Mouse (Mus musculus): ENCODE measurements around the gene Gm4869.
A peak's percentile ranks its signal among the peaks of the same experiment; 100 is the strongest.
"Not testable (repeated sequence)": the region's sequence is repeated elsewhere in the genome, so short reads cannot be mapped to it uniquely, and the experiment has no call there.

The Gm4869 gene

DNA sequence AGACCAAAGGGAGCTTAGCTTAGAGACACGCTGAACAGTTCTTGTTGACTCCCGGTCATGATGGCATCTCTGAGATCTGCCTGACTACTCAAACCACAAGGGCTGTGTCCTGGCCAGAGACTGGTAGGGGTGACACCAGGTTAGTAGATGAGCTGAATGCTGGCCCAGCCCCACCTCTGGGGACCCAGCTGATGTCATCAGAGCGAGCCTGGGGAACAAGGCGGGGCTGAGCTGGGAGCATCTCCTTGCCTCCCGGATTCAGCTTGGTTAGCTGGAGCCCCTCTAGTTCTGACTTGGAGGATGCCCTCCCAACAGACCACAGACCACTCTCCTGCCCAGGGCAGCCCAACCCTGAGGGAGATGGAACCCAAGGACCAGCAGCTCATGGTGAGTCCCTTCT, at the start of gene Gm4869:
TSS of gene Gm4869 (plus strand) at position 301 of the 400 bp plus-strand sequence.
- no peak for DNase-seq (ENCODE audit: low read depth, low spot score)

DNA sequence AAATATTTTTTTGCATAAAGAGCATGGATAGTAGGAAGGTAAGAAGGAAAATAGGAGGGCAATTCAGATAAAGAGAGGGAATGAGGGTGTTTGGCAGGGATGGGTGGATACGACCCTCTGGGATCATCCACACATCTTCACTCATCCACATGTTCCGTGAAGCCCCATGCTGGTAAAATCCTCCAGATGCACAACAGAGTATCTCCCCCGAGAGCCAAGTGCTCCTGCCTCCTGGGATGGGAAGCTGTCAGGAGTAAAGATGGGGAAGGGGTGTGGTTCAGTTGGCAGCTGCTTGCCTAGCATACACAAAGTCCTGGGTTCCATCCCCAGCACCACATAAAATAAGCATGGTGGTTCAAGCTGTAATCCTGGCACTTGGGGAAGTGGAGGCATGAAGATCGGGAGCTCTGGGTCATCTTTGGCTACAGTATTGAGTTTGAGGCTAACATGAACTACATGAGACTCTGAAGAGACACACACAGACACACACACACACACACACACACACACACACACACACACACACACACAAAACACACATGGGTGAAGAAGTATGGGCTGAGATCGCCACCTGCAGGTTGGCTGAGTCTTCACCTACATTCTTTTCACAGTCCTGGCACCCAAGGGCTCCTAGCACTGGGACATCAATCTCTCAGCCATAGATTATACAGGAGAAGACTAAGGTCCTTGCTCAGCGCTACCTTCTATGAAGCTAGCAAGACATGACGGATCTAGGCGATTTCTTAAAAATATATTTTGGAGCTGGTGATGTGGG, 49.1 kb upstream of the Gm4869 start:
- DNase-seq (ENCODE audit: low read depth, low spot score) = no peak

DNA sequence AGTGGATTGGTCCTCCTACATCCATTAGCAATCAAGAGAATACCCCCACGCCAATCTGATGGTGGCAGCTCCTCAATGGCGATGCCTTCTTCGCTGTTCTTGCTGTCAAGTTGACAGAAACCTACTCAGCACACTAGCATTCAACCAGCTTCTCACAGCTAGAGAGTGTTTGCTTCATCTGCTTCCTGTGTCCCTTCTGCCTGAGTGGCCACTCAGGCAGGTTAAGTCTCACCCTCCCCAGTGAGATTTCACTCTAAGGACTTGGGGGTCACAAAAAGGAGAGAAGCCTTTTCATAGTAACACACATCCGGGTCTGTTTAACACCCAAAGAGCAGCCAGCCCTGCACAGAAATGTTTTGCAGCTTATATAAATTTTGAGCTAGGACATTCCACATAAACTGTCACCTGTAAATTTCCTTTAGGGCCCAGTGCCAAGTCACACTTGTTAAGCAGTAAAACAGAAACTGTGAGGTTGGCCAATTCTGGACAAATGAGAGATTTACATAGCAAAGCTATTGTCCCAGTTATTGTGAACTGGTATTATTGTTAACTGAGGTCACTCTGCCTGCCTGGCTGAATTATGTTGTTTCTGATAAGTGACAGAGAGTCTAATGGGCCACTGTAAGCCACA, 42.7 kb upstream of the Gm4869 start:
- no peak for DNase-seq (ENCODE audit: low read depth, low spot score)

DNA sequence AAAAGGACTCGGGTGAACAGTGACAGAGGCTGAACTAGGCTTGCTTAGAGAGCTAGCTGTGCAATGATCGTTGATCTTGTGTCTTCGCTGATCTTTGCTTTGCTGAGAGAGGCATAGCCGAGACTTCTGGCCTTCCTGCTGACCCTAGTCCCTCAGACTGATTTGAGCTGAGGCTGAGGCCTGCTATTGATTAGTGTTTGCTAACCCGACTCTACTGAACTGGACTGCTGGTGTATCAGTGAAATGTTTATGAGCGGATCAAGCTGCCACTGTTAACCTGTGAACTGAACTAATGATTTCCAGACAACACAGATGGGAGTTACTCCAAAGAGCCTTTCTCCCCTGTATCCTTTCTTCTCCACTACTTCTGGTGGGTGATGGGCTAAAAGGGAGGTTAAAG, 40.3 kb upstream of the Gm4869 start:
- peak; percentile 73 for DNase-seq (ENCODE audit: low read depth, low spot score)

DNA sequence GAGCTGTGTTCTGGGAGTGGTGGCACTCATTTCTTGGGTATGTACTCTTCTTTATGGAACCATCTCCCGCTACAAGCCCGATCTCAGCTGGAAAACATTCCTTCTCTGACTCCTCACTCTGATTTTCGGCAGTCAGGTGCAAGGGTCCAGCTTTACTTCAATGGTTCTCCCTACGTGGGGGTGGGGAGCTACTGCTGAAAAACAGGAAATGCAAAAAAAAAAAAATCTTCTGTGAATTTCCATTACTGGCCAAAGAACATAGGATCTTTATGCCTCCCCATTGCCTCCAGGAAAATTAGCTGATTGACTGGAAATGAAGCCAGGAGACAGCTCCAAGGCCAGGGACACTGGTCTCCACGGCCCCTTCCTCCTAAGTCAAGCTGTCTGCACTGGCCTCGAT, 38.8 kb upstream of the Gm4869 start:
- no peak for DNase-seq (ENCODE audit: low read depth, low spot score)

DNA sequence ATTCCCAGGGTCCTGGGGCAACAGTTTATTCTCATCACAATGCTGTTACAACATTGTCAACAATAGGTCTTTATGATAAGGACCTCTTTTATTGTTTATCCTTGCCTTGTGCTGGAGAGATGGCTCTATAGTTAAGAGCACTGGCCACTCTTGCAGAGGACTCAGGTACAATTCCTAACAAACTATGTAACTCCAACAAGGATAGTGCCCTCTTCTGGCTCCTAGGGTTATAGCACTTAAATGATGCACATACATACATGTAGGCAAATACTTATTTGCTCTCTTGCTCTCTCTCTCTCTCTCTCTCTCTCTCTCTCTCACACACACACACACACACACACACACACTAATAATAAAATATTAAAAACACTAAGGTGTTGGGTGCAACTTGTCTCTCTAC, 36.6 kb upstream of the Gm4869 start:
- no peak for DNase-seq (ENCODE audit: low read depth, low spot score)

DNA sequence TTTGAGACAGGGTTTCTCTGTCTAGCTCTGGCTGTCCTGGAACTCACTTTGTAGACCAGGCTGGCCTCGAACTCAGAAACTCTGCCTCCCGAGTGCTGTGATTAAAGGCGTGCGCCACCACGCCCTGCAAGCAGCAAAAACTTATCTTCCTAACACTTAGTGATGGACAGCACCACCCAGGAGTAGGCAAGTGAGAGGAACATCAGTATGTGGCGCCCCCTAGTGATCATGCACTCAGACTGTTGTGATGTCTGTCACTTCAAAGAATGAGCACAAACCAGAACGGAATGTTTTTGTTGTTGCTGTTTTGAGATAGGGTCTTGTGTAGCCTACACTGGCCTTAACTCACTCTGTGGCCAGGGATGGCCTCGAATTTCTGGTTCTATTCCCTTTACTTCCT, 34.1 kb upstream of the Gm4869 start:
- DNase-seq (ENCODE audit: low read depth, low spot score) = peak; percentile 63

DNA sequence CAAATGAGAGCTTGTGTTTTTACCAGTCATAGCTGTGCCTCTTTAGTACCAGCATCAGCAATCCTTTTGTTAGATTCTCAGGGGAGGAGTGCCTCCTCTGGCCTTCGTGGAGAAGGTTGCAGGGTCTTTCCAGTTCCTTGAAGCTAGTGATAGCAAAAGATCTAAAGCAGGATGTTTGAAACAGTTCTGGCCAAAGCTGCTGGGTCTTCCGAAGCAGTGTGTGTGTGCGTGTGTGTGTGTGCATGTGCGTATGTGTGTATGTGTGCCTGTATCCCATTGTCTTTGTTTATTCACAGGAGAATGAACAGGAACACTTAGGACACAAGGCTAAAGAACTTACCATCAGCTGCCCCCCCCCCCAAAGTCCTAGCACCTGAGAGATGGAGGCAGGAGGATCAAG, 30.8 kb upstream of the Gm4869 start:
- no peak for DNase-seq (ENCODE audit: low read depth, low spot score)

DNA sequence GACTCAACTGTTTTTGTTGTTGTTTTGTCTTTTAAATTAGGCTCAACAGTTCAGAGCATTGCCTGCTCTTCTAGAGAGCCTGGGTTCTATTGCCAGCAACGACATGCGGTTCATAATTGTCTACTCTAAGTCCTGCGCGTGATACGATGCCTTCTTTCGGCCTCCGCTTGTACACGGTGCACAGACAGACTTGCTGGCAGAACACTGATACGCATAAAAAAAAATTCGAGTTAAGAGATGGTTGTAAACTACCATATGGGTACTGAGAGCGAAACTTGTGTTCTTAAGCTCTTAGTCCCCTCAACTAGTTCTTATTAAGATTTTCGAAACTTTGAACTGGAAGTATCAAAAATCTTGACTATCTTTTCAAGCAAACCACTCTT, 27.3 kb upstream of the Gm4869 start:
- no peak for DNase-seq (ENCODE audit: low read depth, low spot score)

DNA sequence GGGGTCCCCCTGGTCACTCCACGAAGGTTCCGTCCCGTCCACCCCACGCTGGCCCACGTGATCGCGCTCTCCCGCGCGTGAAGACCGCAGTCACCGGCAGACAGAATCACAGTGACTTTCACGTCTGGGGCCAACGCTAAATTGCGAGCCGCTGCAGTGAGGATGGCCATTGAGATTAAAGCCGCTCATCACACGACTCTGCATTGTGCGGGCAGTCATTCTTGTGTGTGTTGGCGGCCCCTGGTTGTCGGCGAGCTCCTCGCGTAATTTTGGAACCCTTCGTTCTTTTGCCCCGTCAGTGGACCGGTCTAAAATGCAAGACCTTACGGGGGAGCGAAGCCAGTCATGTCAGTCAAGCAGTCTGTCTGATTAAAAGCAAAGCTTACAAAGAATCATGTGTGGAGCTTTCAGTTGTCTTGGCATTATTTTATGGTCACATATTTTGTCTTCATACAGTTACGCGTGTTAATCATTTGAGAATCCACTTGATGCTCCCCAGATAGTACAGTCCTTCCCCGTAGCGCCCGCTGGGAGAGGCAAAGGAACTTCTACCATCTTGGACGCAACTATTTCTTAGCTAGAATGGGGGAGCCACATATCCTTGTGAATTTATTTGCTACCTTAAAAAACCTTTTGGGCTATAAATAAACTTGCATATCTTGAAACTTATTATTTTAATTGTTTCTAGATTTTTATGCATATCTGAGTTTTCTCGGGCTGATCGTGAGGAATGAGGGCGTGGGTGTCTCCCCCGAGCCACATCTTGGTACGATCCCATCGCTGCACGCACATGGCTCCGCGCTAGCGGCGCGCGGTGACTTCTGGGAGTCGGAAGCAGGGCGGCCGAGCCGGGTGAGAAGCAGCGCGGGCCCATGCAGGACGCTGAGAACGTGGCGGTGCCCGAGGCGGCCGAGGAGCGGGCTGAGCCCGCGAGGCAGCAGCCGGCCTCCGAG, 26.7 kb upstream of the Gm4869 start, which contains the start of gene Eif3b:
TSS of gene Eif3b (plus strand) at position 840 of the 953 bp plus-strand sequence.
- DNase-seq (ENCODE audit: low read depth, low spot score) = peak; percentile 95

DNA sequence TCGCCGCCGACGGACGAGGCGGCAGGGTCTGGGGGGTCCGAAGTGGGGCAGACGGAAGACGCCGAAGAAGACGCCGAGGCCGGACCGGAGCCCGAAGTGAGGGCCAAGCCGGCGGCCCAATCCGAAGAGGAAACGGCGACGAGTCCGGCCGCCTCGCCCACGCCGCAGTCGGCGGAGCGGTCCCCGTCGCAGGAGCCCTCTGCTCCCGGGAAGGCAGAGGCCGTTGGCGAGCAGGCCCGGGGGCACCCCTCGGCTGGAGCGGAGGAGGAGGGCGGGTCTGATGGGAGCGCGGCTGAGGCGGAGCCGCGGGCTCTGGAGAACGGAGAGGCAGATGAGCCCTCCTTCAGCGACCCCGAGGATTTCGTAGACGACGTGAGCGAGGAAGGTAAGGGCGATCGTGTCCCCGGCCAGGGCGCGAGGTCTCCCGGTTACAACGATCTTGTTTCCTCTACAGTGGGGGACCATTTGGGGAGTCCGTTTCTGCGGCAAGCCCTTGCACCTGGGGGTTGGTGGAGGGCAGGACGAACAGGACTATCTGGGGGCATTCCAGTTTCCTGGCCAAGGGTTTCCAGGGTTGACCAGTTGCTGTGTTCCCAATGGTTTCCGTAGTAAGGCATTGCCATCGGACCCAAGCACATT, 25.9 kb upstream of the Gm4869 start:
- no peak for DNase-seq (ENCODE audit: low read depth, low spot score)

DNA sequence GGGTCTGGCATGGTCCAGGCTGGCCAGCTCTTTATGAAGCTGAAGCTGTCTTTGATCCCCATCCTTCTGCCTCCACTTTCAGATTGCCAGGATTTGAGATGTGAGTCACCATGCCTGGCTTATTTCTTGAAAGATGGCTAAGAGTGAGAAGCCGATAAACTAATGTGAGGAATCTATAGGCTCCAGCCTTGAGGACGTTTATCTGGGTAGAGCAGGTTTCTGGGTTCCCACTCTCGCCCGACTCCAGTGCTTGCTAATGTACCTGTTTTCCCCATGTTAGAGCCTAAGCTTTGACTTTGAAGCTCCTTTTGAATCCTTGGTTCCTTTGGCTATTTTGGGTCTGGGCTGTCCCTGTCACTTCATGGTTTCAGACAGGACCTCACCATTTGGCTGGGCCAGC, 24.8 kb upstream of the Gm4869 start:
- no peak for DNase-seq (ENCODE audit: low read depth, low spot score)

DNA sequence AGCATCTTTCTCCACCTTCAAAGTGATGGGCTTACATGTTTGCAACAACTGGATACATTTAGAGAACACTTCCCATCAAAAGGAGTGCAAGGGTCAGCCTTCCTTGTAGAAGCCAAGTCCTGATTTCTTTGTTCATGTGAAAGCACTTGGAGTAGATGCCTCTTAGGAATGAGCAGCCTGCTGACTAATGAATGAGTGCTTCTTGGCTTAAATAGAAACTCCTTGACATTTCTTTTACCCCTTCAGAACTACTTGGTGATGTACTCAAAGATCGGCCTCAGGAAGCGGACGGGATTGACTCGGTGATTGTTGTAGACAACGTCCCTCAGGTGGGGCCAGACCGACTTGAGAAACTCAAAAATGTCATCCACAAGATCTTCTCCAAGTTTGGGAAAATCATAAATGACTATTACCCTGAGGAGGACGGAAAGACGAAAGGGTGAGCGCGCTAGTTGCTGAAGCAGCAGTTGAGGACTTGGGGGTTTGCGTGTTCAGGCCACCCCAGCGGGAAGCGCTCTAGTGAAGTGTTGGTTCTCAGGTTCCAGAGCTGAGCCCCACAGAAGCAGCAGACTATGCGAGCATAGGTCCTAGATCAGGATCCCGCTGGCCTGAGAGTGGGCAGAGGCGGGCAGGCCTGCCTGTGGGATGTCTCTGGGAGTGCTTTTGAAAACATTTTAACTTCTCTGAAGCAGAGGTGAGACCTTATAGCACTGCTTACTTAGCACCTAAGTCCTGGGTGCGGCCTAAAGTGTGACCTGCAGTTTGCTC, 20.2 kb upstream of the Gm4869 start:
- no peak for DNase-seq (ENCODE audit: low read depth, low spot score)

DNA sequence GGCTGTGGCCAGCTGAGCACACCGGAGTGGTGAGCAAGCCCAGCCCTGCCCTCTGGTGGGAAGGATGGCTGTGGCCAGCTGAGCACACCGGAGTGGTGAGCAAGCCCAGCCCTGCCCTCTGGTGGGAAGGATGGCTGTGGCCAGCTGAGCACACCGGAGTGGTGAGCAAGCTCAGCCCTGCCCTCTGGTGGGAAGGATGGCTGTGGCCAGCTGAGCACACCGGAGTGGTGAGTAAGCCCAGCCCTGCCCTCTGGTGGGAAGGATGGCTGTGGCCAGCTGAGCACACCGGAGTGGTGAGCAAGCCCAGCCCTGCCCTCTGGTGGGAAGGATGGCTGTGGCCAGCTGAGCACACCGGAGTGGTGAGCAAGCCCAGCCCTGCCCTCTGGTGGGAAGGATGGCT, 6.3 kb upstream of the Gm4869 start:
- DNase-seq (ENCODE audit: low read depth, low spot score) = not testable (repeated sequence)

DNA sequence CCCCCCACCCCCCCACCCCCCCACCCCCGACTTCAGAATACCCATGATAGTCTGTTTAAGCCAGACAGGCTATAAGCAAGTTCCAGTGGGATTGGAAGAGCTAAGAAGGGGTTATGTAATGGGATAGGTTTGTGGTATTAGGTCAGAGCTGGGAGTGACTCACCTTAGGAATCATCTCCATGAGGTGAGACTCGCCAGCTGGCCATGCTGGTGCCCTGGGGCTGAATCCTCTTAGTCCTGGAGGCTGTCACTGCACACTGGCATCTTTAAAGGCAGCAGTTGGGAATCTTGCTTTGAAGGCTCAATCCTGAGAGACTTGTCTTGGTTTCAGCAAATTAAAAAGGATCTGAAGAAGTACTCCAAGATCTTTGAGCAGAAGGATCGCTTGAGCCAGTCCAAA, 4.0 kb upstream of the Gm4869 start:
- no peak for DNase-seq (ENCODE audit: low read depth, low spot score)

DNA sequence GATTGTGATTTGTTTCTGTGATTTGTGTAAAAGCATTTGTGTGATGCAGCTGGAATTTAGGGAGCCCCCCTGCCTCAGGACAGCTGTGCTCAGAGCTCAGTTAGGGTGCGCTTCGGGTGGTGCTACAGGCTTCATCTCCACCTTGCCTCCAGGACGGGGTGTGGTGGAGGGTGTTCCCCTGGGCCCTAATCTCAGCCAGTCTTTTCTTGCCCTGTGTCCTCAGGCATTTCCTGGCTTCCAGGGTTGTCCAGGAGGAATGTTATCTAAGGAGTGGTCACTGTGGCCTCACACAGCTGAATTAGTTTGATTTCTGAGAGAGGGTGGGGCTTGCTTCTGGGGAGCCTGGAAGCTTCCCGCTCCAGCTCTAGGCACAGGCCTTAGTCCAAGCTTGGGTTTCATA, 1.4 kb upstream of the Gm4869 start:
- no peak for DNase-seq (ENCODE audit: low read depth, low spot score)

DNA sequence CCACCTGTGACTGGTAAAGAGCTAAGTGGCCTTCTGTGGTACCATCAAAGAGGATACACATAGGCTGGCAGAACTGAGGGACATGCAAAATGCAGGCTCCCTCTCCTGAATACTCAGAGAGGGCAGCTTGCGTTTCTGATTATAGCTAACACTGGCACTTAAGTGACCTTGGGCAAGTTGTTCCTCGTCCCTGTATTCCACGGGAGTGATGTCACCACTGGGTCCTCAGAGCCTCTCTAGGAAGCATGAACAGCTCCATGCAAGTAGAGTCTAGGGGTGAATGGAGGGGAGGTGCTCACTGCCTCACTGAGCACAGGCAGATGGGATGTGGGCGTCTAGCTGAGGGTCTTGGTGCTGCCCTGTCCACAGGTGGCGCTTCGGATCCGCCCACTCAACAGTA, 609 bp downstream of the Gm4869 start:
- DNase-seq (ENCODE audit: low read depth, low spot score) = no peak

DNA sequence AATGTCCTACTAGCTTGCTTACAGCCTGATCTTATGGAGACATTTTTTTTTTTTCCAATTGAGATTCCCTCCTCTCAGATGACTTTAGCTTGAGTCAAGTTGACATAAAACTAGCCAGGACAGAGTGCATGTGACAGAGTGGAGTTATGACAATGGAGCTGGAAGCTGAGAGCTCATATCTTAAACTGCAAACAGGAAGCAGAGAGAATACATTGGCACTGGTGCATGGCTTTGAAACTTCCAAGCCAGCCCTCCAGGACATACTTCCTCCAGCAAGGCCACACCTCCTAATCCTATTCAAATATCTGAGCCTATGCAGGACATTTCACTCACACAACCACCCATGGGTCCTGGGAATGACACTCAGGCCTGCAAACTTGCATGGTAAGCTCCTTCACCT, 9.0 kb downstream of the Gm4869 start:
- DNase-seq (ENCODE audit: low read depth, low spot score) = no peak

DNA sequence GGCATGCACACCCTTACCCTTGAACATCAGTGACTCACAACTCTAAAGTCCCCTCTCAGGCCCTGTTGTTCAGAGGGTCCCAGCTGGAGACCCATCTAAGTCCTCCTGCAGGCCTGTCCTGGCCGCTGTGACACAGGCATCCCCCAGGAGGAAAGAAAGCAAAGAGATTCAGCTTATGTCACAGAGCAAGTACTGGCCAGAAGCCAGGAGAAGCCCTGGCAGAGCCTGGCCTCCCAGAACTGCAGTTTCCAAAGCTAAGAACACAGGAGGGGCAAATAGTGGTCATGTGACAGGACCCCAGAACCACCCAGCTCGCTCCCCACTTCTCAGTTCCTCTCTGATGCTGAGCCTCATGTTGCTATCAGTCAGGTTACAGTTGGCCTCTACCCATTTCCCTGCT, 10.0 kb downstream of the Gm4869 start:
- no peak for DNase-seq (ENCODE audit: low read depth, low spot score)

DNA sequence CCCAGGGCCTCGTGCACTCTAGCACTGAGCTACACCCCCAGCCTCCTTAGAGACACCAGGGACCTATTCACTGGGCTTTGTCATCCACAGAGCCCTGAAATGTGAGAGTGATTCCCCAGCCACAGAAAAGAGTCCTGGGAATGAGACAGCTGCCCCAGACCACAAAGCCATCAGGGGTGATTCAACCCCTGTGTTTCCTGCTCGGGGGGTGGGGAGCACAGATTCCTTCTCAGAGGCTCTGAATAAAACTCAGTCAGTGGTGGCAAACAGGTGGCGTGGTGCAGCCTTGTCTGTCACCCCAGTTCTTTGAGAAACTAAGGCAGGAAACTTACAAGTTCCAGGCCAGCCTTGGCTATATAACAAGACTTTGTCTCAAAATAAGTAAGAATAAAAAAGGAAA, 16.0 kb downstream of the Gm4869 start:
- DNase-seq (ENCODE audit: low read depth, low spot score) = no peak

DNA sequence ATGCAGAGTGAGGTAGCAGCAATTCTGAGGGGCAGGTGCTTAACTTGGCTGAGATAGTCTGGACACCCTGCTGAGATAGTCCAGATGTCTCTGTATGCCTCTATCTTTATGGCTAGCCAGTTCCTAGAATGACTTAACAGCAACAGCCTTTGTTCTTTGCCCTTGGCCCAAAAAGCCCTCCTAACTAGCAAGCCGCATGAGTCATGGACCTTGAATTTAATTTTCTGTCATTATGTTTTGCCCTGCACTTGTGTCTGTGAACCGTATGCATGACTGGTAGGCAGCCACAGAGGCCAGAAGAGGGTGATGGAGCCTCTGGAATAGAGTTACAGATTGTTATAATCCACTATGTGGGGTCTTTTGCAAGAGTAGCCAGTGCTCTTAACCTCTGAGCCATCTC, 17.7 kb downstream of the Gm4869 start:
- not testable (repeated sequence) for DNase-seq (ENCODE audit: low read depth, low spot score)
